Mouse (Mus musculus) MEL (cell line): ENCODE results near the gene Gm10306. TPM values are rescaled to one million over a fixed set of nuclear protein-coding genes. Genes with fewer than 3 reads are reported as not detected.

Experiments
- DNase-seq: peaks from one replicate; pipeline ENCODE4 v3.0.0; 2011; ENCODE audit warnings: low read depth, low spot score
- H3K27ac ChIP-seq: 2 replicates; pipeline ENCODE4 v1.5.1; 2012; ENCODE audit warnings: low read depth, mild to moderate bottlenecking, control low read depth, low read length, moderate library complexity; ENCODE audit not compliant: control insufficient read depth
- H3K27me3 ChIP-seq, 2 experiments: fragments of 150-350 bp in 1 of 2; sonication (generic) in 1 of 2; 2 replicates each; pipeline ENCODE4 v1.6.1; 2012; ENCODE audit warnings: low read length in 2 of 2, mild to moderate bottlenecking in 2 of 2, improper control_type of control experiment in 1 of 2, moderate library complexity in 1 of 2; ENCODE audit not compliant: insufficient read depth in 2 of 2, control insufficient read depth in 1 of 2
- H3K36me3 ChIP-seq, 2 experiments: 2 replicates each; pipeline ENCODE4 v1.6.1; 2012 to 2014; ENCODE audit warnings: low read length in 2 of 2, improper control_type of control experiment in 1 of 2, inconsistent platforms in 1 of 2, mild to moderate bottlenecking in 1 of 2; ENCODE audit not compliant: insufficient read depth in 2 of 2, control insufficient read depth in 1 of 2
- H3K4me1 ChIP-seq, 2 experiments: fragments of 150-350 bp in 1 of 2; sonication (generic) in 1 of 2; 2 replicates each; pipeline ENCODE4 v1.6.1; 2012; ENCODE audit warnings: low read length in 2 of 2, improper control_type of control experiment in 1 of 2, mild to moderate bottlenecking in 1 of 2; ENCODE audit not compliant: insufficient read depth in 2 of 2, control insufficient read depth in 1 of 2
- H3K4me3 ChIP-seq, 2 experiments: fragments of 150-350 bp in 1 of 2; sonication (generic) in 1 of 2; 2 replicates each; pipeline ENCODE4 v1.5.1; 2012; ENCODE audit warnings: low read depth in 2 of 2, low read length in 2 of 2, mild to moderate bottlenecking in 2 of 2, moderate library complexity in 2 of 2, control low read depth in 1 of 2, improper control_type of control experiment in 1 of 2; ENCODE audit not compliant: control insufficient read depth in 1 of 2, insufficient read depth in 1 of 2
- H3K79me2 ChIP-seq: 2 replicates; pipeline ENCODE4 v1.6.1; 2012; ENCODE audit warnings: mild to moderate bottlenecking, low read length, moderate library complexity; ENCODE audit not compliant: control insufficient read depth, poor library complexity, insufficient read depth
- H3K9ac ChIP-seq: 2 replicates; pipeline ENCODE4 v1.6.1; 2012; ENCODE audit warnings: low read depth, mild to moderate bottlenecking, control low read depth, low read length, moderate library complexity; ENCODE audit not compliant: control insufficient read depth, poor library complexity, severe bottlenecking
- H3K9me3 ChIP-seq: fragments of 150-350 bp; sonication (generic); replicated peaks from 2 replicates; pipeline ENCODE4 v1.6.1; 2012; ENCODE audit warnings: mild to moderate bottlenecking, low read length, improper control_type of control experiment, moderate library complexity; ENCODE audit not compliant: insufficient read depth
- BHLHE40 ChIP-seq: IDR thresholded peaks from 2 replicates; pipeline ENCODE4 v1.6.1; 2012; ENCODE audit warnings: low read depth, mild to moderate bottlenecking, inconsistent platforms, low read length, improper control_type of control experiment, borderline replicate concordance
- CHD1 ChIP-seq: IDR thresholded peaks from 2 replicates; pipeline ENCODE4 v1.6.1; 2012; ENCODE audit warnings: low read depth, mild to moderate bottlenecking, inconsistent platforms, low read length, improper control_type of control experiment
- CHD2 ChIP-seq: IDR thresholded peaks from 2 replicates; pipeline ENCODE4 v1.6.1; 2011; ENCODE audit warnings: low read length, improper control_type of control experiment
- CTCF ChIP-seq, 3 experiments: IDR thresholded peaks in 2 of 3; conservative IDR thresholded peaks in 1 of 3; 2 replicates each; pipeline ENCODE4 v1.5.1; 2011 to 2012; ENCODE audit warnings: low read length in 3 of 3, low read depth in 2 of 3, mild to moderate bottlenecking in 2 of 3, improper control_type of control experiment in 1 of 3, inconsistent platforms in 1 of 3, mixed read lengths in 1 of 3, moderate library complexity in 1 of 3; ENCODE audit not compliant: control insufficient read depth in 1 of 3, insufficient read depth in 1 of 3, poor library complexity in 1 of 3, severe bottlenecking in 1 of 3
- ELF1 ChIP-seq: IDR thresholded peaks from 2 replicates; pipeline ENCODE4 v1.6.1; 2014; ENCODE audit warnings: low read depth, mild to moderate bottlenecking, inconsistent platforms, low read length, improper control_type of control experiment, moderate library complexity
- EP300 ChIP-seq, 2 experiments: IDR thresholded peaks; 2 replicates each; pipeline ENCODE4 v1.6.1; 2011; ENCODE audit warnings: improper control_type of control experiment in 2 of 2, low read length in 2 of 2, low read depth in 1 of 2, mild to moderate bottlenecking in 1 of 2
- ETS1 ChIP-seq: IDR thresholded peaks from 2 replicates; pipeline ENCODE4 v1.6.1; 2012; ENCODE audit warnings: low read depth, mild to moderate bottlenecking, inconsistent platforms, low read length, improper control_type of control experiment, moderate library complexity
- GABPA ChIP-seq: IDR thresholded peaks from 2 replicates; pipeline ENCODE4 v1.6.1; 2012; ENCODE audit warnings: low read depth, mild to moderate bottlenecking, inconsistent platforms, low read length, improper control_type of control experiment, moderate library complexity
- GATA1 ChIP-seq: IDR thresholded peaks from 2 replicates; pipeline ENCODE4 v1.6.1; 2011; ENCODE audit warnings: low read depth, low read length, improper control_type of control experiment
- HCFC1 ChIP-seq: IDR thresholded peaks from 2 replicates; pipeline ENCODE4 v1.6.1; 2012; ENCODE audit warnings: low read depth, mild to moderate bottlenecking, inconsistent platforms, low read length, improper control_type of control experiment, moderate library complexity
- JUND ChIP-seq: IDR thresholded peaks from 2 replicates; pipeline ENCODE4 v1.6.1; 2011; ENCODE audit warnings: low read depth, mild to moderate bottlenecking, improper control_type of control experiment, low read length
- KAT2A ChIP-seq: conservative IDR thresholded peaks from 2 replicates; pipeline ENCODE4 v1.6.1; 2012; ENCODE audit warnings: low read depth, low read length, improper control_type of control experiment, inconsistent platforms
- MAFK ChIP-seq: IDR thresholded peaks from 2 replicates; pipeline ENCODE4 v1.6.1; 2011; ENCODE audit warnings: low read depth, mild to moderate bottlenecking, low read length, improper control_type of control experiment, borderline replicate concordance
- MAX ChIP-seq: IDR thresholded peaks from 2 replicates; pipeline ENCODE4 v1.6.1; 2011; ENCODE audit warnings: low read length, improper control_type of control experiment
- MAZ ChIP-seq: IDR thresholded peaks from 2 replicates; pipeline ENCODE4 v1.6.1; 2012; ENCODE audit warnings: low read depth, mild to moderate bottlenecking, inconsistent platforms, low read length, improper control_type of control experiment
- MEF2A ChIP-seq: IDR thresholded peaks from 2 replicates; pipeline ENCODE4 v1.6.1; 2014; ENCODE audit warnings: low read depth, mild to moderate bottlenecking, inconsistent platforms, low read length, improper control_type of control experiment; ENCODE audit not compliant: poor library complexity, insufficient replicate concordance, severe bottlenecking; ENCODE audit errors: extremely low read depth
- MXI1 ChIP-seq: IDR thresholded peaks from 2 replicates; pipeline ENCODE4 v1.6.1; 2011; ENCODE audit warnings: mild to moderate bottlenecking, low read depth, low read length, improper control_type of control experiment
- MYB ChIP-seq: IDR thresholded peaks from 2 replicates; pipeline ENCODE4 v1.6.1; 2011; ENCODE audit warnings: mild to moderate bottlenecking, low read depth, low read length, improper control_type of control experiment
- MYC ChIP-seq: IDR thresholded peaks from 2 replicates; pipeline ENCODE4 v1.6.1; 2011; ENCODE audit warnings: low read depth, mild to moderate bottlenecking, low read length, improper control_type of control experiment, moderate library complexity
- NELFE ChIP-seq: IDR thresholded peaks from 2 replicates; pipeline ENCODE4 v1.6.1; 2011; ENCODE audit warnings: low read depth, low read length, improper control_type of control experiment
- NRF1 ChIP-seq: IDR thresholded peaks from 2 replicates; pipeline ENCODE4 v1.6.1; 2014; ENCODE audit warnings: low read depth, mild to moderate bottlenecking, inconsistent platforms, low read length, improper control_type of control experiment, moderate library complexity; ENCODE audit not compliant: poor library complexity, insufficient read depth, severe bottlenecking
- POLR2A ChIP-seq, 2 experiments: IDR thresholded peaks; 2 replicates each; pipeline ENCODE4 v1.6.1; 2011 to 2012; ENCODE audit warnings: low read length in 2 of 2, mild to moderate bottlenecking in 2 of 2, control low read depth in 1 of 2, improper control_type of control experiment in 1 of 2, low read depth in 1 of 2, moderate library complexity in 1 of 2; ENCODE audit not compliant: control insufficient read depth in 1 of 2, insufficient read depth in 1 of 2, poor library complexity in 1 of 2
- POLR2AphosphoS2 ChIP-seq: IDR thresholded peaks from 2 replicates; pipeline ENCODE4 v1.6.1; 2011; ENCODE audit warnings: low read length, improper control_type of control experiment
- POLR2AphosphoS5 ChIP-seq: IDR thresholded peaks from 2 replicates; pipeline ENCODE4 v1.6.1; 2012; ENCODE audit warnings: low read depth, borderline replicate concordance, mild to moderate bottlenecking, inconsistent platforms, low read length, moderate library complexity, mixed read lengths
- RAD21 ChIP-seq: IDR thresholded peaks from 2 replicates; pipeline ENCODE4 v1.6.1; 2011; ENCODE audit warnings: mild to moderate bottlenecking, low read depth, low read length, improper control_type of control experiment
- RCOR1 ChIP-seq: IDR thresholded peaks from 2 replicates; pipeline ENCODE4 v1.6.1; 2012; ENCODE audit warnings: low read depth, mild to moderate bottlenecking, inconsistent platforms, low read length, improper control_type of control experiment
- SIN3A ChIP-seq: IDR thresholded peaks from 2 replicates; pipeline ENCODE4 v1.6.1; 2012; ENCODE audit warnings: low read length, improper control_type of control experiment, inconsistent platforms
- SMC3 ChIP-seq: IDR thresholded peaks from 2 replicates; pipeline ENCODE4 v1.6.1; 2011; ENCODE audit warnings: low read depth, low read length, improper control_type of control experiment
- TAL1 ChIP-seq: IDR thresholded peaks from 2 replicates; pipeline ENCODE4 v1.6.1; 2012; ENCODE audit warnings: mild to moderate bottlenecking, inconsistent platforms, low read length, moderate library complexity, mixed read lengths
- TBP ChIP-seq: IDR thresholded peaks from 2 replicates; pipeline ENCODE4 v1.8.0; 2011; ENCODE audit warnings: low read depth, low read length, improper control_type of control experiment
- TCF12 ChIP-seq: IDR thresholded peaks from 2 replicates; pipeline ENCODE4 v1.6.1; 2014; ENCODE audit warnings: low read depth, mild to moderate bottlenecking, inconsistent platforms, low read length, improper control_type of control experiment, moderate library complexity
- UBTF ChIP-seq: IDR thresholded peaks from 2 replicates; pipeline ENCODE4 v1.6.1; 2012; ENCODE audit warnings: low read depth, mild to moderate bottlenecking, inconsistent platforms, low read length, improper control_type of control experiment, moderate library complexity, borderline replicate concordance; ENCODE audit not compliant: insufficient read depth
- USF1 ChIP-seq: IDR thresholded peaks from 2 replicates; pipeline ENCODE4 v1.6.1; 2014; ENCODE audit warnings: low read depth, mild to moderate bottlenecking, inconsistent platforms, low read length, improper control_type of control experiment, moderate library complexity
- ZC3H11A ChIP-seq: IDR thresholded peaks from 2 replicates; pipeline ENCODE4 v1.6.1; 2012; ENCODE audit warnings: low read depth, mild to moderate bottlenecking, inconsistent platforms, low read length, improper control_type of control experiment
- ZKSCAN1 ChIP-seq: IDR thresholded peaks from 2 replicates; pipeline ENCODE4 v1.6.1; 2012; ENCODE audit warnings: low read depth, mild to moderate bottlenecking, inconsistent platforms, low read length, improper control_type of control experiment, moderate library complexity
- ZMIZ1 ChIP-seq: IDR thresholded peaks from 2 replicates; pipeline ENCODE4 v1.6.1; 2012; ENCODE audit warnings: low read depth, mild to moderate bottlenecking, inconsistent platforms, low read length, improper control_type of control experiment, moderate library complexity
- ZNF384 ChIP-seq: IDR thresholded peaks from 2 replicates; pipeline ENCODE4 v1.6.1; 2012; ENCODE audit warnings: low read depth, mild to moderate bottlenecking, inconsistent platforms, low read length, improper control_type of control experiment
- polyA plus RNA-seq, 2 experiments: library from polyadenylated mRNA; stranded (reverse) in 1 of 2; unstranded in 1 of 2; fragments of >175 nt in 1 of 2; fragments of >200 nt in 1 of 2; gene quantifications; 2 replicates each; pipeline versions ENCODE4 v1.2.1 to v1.2.4; 2012; ENCODE audit warnings: low replicate concordance in 2 of 2, low read depth in 1 of 2; ENCODE audit not compliant: insufficient read length in 2 of 2, insufficient read depth in 1 of 2, missing spikeins in 1 of 2
- total RNA-seq: library from RNA; depleted of rRNA; stranded (reverse); fragments of 300-350 nt; gene quantifications from 2 replicates; pipeline ENCODE4 v1.2.3, GENCODE M21; 2012

Gm10306 gene
- total and polyA plus RNA-seq, 3 experiments: 1.0 TPM; not detected in 2

GRCm38 (mm10) chr4:94604452-94605019, 48.2 kb downstream of the Gm10306 start:
- Histone ChIP-seq H3K4me3 (peak overlapping the region; percentile 87 to 97), H3K79me2 (peaks cover 27% of the 10 kb centered on the region), H3K27me3 (no peaks in the 10 kb centered on the region), H3K9me3 (no peaks in the 10 kb centered on the region), H3K4me1 (peaks cover 4 to 10% of the 10 kb centered on the region in 2 experiments), H3K9ac (peak overlapping the region; percentile 88), H3K27ac (peak overlapping the region; percentile 62), H3K36me3 (peaks cover 0 to 21% of the 10 kb centered on the region in 2 experiments; a peak in 3 of 4 replicates)
- DNase-seq: peak; percentile 54
- TF ChIP-seq NRF1: no peak
- peak; percentile 50 to 63; a peak in 3 of 4 replicates for TF ChIP-seq EP300 (IDR thresholded peaks at IDR 0.05; ENCODE audit: low read depth in 1 of 2, low read length in 2 of 2)
- TF ChIP-seq ZNF384: no peak
- no peak for TF ChIP-seq ELF1
- TF ChIP-seq ZMIZ1: no peak
- no peak for TF ChIP-seq TBP
- peak; percentile 32; the same call in 1 of the 2 replicates for TF ChIP-seq ETS1
- TF ChIP-seq MAZ: no peak
- TF ChIP-seq MYC: no peak
- TF ChIP-seq GABPA: no peak
- TF ChIP-seq JUND: 0 out of 2 replicates have a peak, but pooled peaks have one; percentile 34
- TF ChIP-seq MAX: 0 out of 2 replicates have a peak, but pooled peaks have one; percentile 18
- no peak for TF ChIP-seq POLR2AphosphoS5
- 0 out of 2 replicates have a peak, but pooled peaks have one; percentile 12 for TF ChIP-seq RCOR1
- TF ChIP-seq RAD21: no peak
- peak; percentile 63 for TF ChIP-seq MXI1
- TF ChIP-seq CHD1: peak; percentile 52; the same call in 1 of the 2 replicates
- TF ChIP-seq ZC3H11A: no peak
- TF ChIP-seq UBTF: no peak
- no peak for TF ChIP-seq KAT2A
- TF ChIP-seq TCF12: peak; percentile 32; the same call in 1 of the 2 replicates
- no peak for TF ChIP-seq POLR2AphosphoS2
- no peak for TF ChIP-seq CHD2
- TF ChIP-seq USF1: no peak
- peak; percentile 9; the same call in 1 of the 2 replicates for TF ChIP-seq GATA1
- no peak for TF ChIP-seq HCFC1
- TF ChIP-seq NELFE: no peak; the same call in none of the 2 replicates
- no peak for TF ChIP-seq CTCF (IDR thresholded peaks at IDR 0.05 in 2 of 3, conservative IDR thresholded peaks at IDR 0.05 in 1 of 3; ENCODE audit: control insufficient read depth in 1 of 3, insufficient read depth in 1 of 3, low read depth in 2 of 3, low read length in 3 of 3, poor library complexity in 1 of 3, severe bottlenecking in 1 of 3)
- no peak for TF ChIP-seq MAFK
- TF ChIP-seq BHLHE40: no peak
- peak; percentile 50 for TF ChIP-seq TAL1
- TF ChIP-seq MYB: no peak
- no peak for TF ChIP-seq POLR2A (IDR thresholded peaks at IDR 0.05; ENCODE audit: control insufficient read depth in 1 of 2, insufficient read depth in 1 of 2, low read depth in 1 of 2, low read length in 2 of 2, poor library complexity in 1 of 2)
- TF ChIP-seq SIN3A: peak; percentile 57
- TF ChIP-seq MEF2A: no peak
- no peak for TF ChIP-seq SMC3
- no peak for TF ChIP-seq ZKSCAN1
